Mouse (Mus musculus) heart, postnatal 0 days (tissue): ENCODE results near the gene 4930415O20Rik. TPM values are rescaled to one million over a fixed set of nuclear protein-coding genes. Genes with fewer than 3 reads are reported as not detected.
A peak's percentile ranks its signal among the peaks of the same experiment; 100 is the strongest.

Source experiments
- ATAC-seq: fragments of 200-750 bp; cut with Nextera tagmentation; 2 replicates; pipeline ENCODE4 v1.8.0; 2017; ENCODE audit warnings: low read depth, moderate number of reproducible peaks, moderate library complexity; ENCODE audit not compliant: insufficient read depth
- DNase-seq: peaks from one replicate; pipeline ENCODE4 v3.0.0-alpha.2; 2016; ENCODE audit warnings: low spot score
- H3K27ac ChIP-seq: fragments of 300-500 bp; sonication (generic); 2 replicates; pipeline ENCODE4 v1.5.1; 2014; ENCODE audit warnings: low read depth, mild to moderate bottlenecking
- H3K27me3 ChIP-seq: fragments of 300-500 bp; sonication (generic); 2 replicates; pipeline ENCODE4 v1.6.1; 2014; ENCODE audit warnings: low read length, mixed read lengths; ENCODE audit not compliant: control insufficient read depth, insufficient read depth
- H3K36me3 ChIP-seq: fragments of 300-500 bp; sonication (generic); replicated peaks from 2 replicates; pipeline ENCODE4 v1.6.1; 2014; ENCODE audit warnings: low read length, mixed read lengths; ENCODE audit not compliant: control insufficient read depth, insufficient read depth
- H3K4me1 ChIP-seq: fragments of 300-500 bp; sonication (generic); 2 replicates; pipeline ENCODE4 v1.6.1; 2014; ENCODE audit warnings: antibody characterized with exemption; ENCODE audit not compliant: control insufficient read depth, insufficient read depth
- H3K4me2 ChIP-seq: fragments of 300-500 bp; sonication (generic); 2 replicates; pipeline ENCODE4 v1.6.1; 2014; ENCODE audit warnings: low read depth, mild to moderate bottlenecking, low read length, moderate library complexity
- H3K4me3 ChIP-seq: fragments of 300-500 bp; sonication (generic); 2 replicates; pipeline ENCODE4 v1.5.1; 2014; ENCODE audit warnings: low read depth, low read length
- H3K9ac ChIP-seq: fragments of 300-500 bp; sonication (generic); replicated peaks from 2 replicates; pipeline ENCODE4 v1.6.1; 2014; ENCODE audit warnings: low read depth, low read length, mixed read lengths
- H3K9me3 ChIP-seq: fragments of 300-500 bp; sonication (generic); replicated peaks from 2 replicates; pipeline ENCODE4 v1.6.1; 2016; ENCODE audit warnings: low read length; ENCODE audit not compliant: control insufficient read depth
- CTCF ChIP-seq: IDR thresholded peaks from 2 replicates; pipeline ENCODE4 v1.5.1; 2016; ENCODE audit warnings: antibody characterized with exemption, control low read depth, low read depth
- EP300 ChIP-seq: IDR thresholded peaks from 2 replicates; pipeline ENCODE4 v1.6.1; 2016; ENCODE audit warnings: antibody characterized with exemption, low read depth
- WGBS: fragments of 180-500 bp; shearing (Covaris S2); extraction: QIAGEN DNeasy Blood & Tissue Kit; methylation state at CpG from one replicate; pipeline ENCODE4 v1.1.7; 2014; 5-methylcytosine and 5-hydroxymethylcytosine counted together
- polyA plus RNA-seq: library from polyadenylated mRNA; unstranded; fragments of >200 nt; fragmentation: Nextera tagmentation; extraction: Ambion mirVana; gene quantifications from 2 replicates; pipeline ENCODE4 v1.2.1, GENCODE M21; 2015
- total RNA-seq: library from RNA; depleted of rRNA; stranded (reverse); fragments of >200 nt; gene quantifications from 2 replicates; pipeline ENCODE4 v1.2.3, GENCODE M21; 2014; ENCODE audit warnings: low replicate concordance

The 4930415O20Rik gene
- total and polyA plus RNA-seq, 2 experiments from 2014 or later: 0.30 TPM; not detected in 1

DNA sequence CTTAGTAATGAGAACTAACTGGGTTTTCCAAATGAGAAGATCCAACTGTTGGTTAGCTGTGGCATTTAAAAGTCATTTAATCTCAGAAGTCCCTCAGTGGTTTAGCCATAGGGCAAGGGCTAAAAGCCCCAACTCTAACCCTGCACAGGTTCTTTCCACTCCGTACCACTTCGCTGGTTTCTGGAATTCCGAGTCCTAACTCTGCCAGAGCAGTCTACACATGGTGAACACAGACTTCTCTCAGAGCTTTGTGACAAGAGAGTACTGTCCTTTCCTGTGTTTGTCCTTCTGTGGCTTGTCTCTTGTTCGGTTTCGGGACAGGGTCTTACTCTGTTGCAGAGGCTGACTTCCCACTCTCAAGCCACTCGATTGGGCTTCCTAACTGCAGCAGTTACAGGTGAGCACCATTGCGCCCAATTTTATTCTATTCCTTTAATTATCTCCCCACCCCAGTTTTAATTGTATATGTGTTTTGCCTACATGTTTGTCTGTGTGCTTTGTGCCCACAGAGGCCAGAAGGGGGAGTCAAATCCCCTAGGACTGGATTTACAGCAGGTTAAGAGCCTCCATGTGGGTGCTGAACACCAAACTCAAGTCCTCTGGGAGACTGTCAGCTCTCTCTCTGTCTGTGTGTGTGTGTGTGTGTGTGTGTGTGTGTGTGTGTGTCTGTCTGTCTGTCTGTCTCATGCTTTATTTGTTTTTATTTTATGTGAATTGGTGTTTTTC, 55.8 kb downstream of the 4930415O20Rik start:
- peak overlapping the region; percentile 8; the same call in 1 of the 2 replicates for H3K4me2 ChIP-seq

DNA sequence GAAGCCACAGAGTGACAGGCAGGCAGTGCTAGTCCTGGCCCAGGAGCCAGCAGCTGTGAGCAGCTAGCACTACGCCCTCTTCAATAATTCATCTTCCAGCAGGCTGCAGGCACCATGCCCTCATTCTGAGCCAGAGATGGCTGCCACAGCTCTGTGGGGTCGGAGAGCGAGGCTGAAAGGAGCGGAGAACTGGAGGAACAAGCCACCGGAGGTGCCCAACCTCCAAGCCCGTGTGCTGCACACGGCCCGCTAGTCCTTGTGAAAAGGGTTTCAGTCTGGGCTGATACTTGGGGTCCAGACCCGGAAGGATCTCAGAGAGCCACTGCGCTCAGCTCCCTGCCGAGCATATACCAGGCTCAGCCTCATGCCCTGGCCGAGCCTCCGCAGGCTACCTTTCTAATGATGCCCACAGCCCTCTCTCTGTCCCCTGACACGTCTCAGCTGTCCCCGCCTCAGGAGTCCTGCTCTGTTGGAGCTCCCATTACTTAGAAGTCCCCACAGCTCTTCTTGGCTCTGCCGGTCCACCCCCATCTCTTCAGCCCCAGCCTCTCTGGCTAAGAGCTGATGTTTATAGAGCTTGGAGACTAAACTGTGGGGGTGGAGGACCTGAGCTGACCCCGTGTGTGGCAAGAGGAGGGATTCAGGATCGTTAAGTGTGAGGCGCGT, 57.9 kb downstream of the 4930415O20Rik start:
- 20% methylated on average over 20 of the region's 20 CpGs for WGBS
- DNase-seq (no peak), ATAC-seq (no peak)
- H3K4me2 ChIP-seq: peak overlapping the region; percentile 30; the same call in 1 of the 2 replicates
- no peak overlapping the region; the same call in 1 of the 2 replicates for H3K9ac ChIP-seq
- peaks cover 14% of the 10 kb centered on the region for H3K4me1 ChIP-seq
- no peak overlapping the region for H3K4me3 ChIP-seq
- H3K27me3 ChIP-seq: peaks cover 40% of the 10 kb centered on the region
- H3K27ac ChIP-seq: peak overlapping the region; percentile 18; the same call in 1 of the 2 replicates
- no peaks in the 10 kb centered on the region; the same call in 1 of the 2 replicates for H3K9me3 ChIP-seq
- no peaks in the 10 kb centered on the region for H3K36me3 ChIP-seq
- no peak for TF ChIP-seq EP300
- no peak for TF ChIP-seq CTCF

More for the DNA sequence above, 55.8 kb downstream of the 4930415O20Rik start:
- Histone ChIP-seq H3K4me3 (no peak overlapping the region), H3K9ac (no peak overlapping the region), H3K27me3 (peaks cover 22% of the 10 kb centered on the region), H3K4me1 (peaks cover 8% of the 10 kb centered on the region), H3K9me3 (no peaks in the 10 kb centered on the region; the same call in 1 of the 2 replicates), H3K36me3 (no peaks in the 10 kb centered on the region), H3K27ac (no peak overlapping the region)
- WGBS: 71% methylated on average over 7 of the region's 7 CpGs
- DNase-seq (no peak), ATAC-seq (no peak)
- TF ChIP-seq EP300 (no peak), CTCF (no peak)

DNA sequence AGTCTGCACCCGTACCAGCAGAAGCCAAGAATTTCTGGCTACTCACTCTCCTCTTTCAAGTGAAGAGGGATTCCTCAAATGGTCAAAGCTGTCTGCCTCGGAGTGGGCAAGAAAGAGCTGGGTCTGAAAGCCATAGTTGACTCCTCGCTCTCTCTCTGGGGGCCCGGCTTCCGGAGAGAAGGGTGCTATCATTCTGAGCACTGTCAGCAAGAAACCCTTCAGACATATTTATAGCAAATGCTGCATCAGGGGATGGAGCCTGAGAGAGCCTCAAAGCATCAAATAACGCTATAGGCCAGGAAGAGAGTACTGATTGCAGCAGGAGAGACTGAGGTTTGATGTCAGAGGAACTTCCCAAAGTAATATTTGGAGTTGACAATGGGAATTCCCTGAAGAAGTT, 58.7 kb downstream of the 4930415O20Rik start:
- peaks cover 46% of the 10 kb centered on the region for H3K27me3 ChIP-seq
- DNase-seq (no peak), ATAC-seq (no peak)
- no peak overlapping the region for H3K4me3 ChIP-seq
- H3K9me3 ChIP-seq: no peaks in the 10 kb centered on the region
- 0 out of 2 replicates have a peak overlapping the region, but pooled peaks have one; percentile 30 for H3K4me2 ChIP-seq
- H3K36me3 ChIP-seq: no peaks in the 10 kb centered on the region
- H3K9ac ChIP-seq: no peak overlapping the region; the same call in 1 of the 2 replicates
- H3K4me1 ChIP-seq: peaks cover 19% of the 10 kb centered on the region
- WGBS: 26% methylated on average over 6 of the region's 6 CpGs
- TF ChIP-seq EP300 (no peak), CTCF (no peak)
- H3K27ac ChIP-seq: peak overlapping the region; percentile 18; the same call in 1 of the 2 replicates

DNA sequence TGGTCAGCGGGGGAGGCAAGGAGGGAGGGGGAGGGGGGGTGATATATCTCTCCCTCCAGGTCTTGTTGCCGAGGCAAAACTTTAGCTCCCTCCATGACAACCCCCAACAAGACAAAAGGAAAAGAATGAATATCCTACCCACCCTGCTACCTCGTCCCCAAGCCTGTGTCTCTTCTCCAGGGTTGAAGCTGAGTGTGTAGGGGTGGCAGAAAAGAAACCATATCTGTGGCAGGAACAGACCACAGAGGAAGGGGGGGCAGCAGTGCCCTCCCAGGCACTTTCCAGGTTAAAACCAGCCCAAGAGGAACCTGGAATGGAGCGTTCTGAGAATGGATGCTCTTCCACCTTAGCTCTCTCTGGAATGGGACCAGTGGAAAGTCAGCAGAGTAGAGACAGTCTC, 59.7 kb downstream of the 4930415O20Rik start, which contains the start of gene Cacnb3:
TSS of gene Cacnb3 (plus strand) at position 301 of the 400 bp plus-strand sequence.
- Histone ChIP-seq H3K4me2 (peak within 1 kb of the TSS; percentile 63), H3K27ac (no peak within 1 kb of the TSS), H3K9ac (no peak within 1 kb of the TSS), H3K4me1 (peaks cover 19% of the 10 kb centered on the region), H3K4me3 (peak within 1 kb of the TSS; percentile 36), H3K36me3 (no peaks in the 10 kb centered on the region), H3K9me3 (no peaks in the 10 kb centered on the region), H3K27me3 (peaks cover 52% of the 10 kb centered on the region)
- ATAC-seq: no peak
- TF ChIP-seq EP300 (no peak), CTCF (no peak)
- DNase-seq: no peak
- WGBS: 59% methylated on average over 3 of the region's 4 CpGs

- peak; percentile 47 for ATAC-seq
- no peak overlapping the region for H3K27ac ChIP-seq
These were observed 60.7 kb downstream of the 4930415O20Rik start for GRCm38 (mm10) chr15:98631493-98631892.

More at GRCm38 (mm10) chr15:98631493-98631892, 60.7 kb downstream of the 4930415O20Rik start:
- TF ChIP-seq CTCF (peak; percentile 78), EP300 (no peak)
- H3K36me3 ChIP-seq: no peaks in the 10 kb centered on the region
- no peaks in the 10 kb centered on the region for H3K9me3 ChIP-seq
- peaks cover 18% of the 10 kb centered on the region for H3K4me1 ChIP-seq
- DNase-seq: peak; percentile 79
- no peak overlapping the region for H3K9ac ChIP-seq
- H3K27me3 ChIP-seq: peaks cover 58% of the 10 kb centered on the region
- H3K4me3 ChIP-seq: peak overlapping the region; percentile 36
- 2% methylated on average over 18 of the region's 18 CpGs for WGBS
- H3K4me2 ChIP-seq: peak overlapping the region; percentile 63
